Mouse (Mus musculus) cerebellum, adult 2 months (tissue): ENCODE results near the gene Rpia.

Source experiments
- CTCF ChIP-seq: fragments of 200-500 bp; IDR thresholded peaks from 2 replicates; pipeline ENCODE4 v1.5.1; 2011; ENCODE audit warnings: low read depth, mild to moderate bottlenecking, control low read depth, low read length, moderate library complexity, borderline replicate concordance; ENCODE audit not compliant: insufficient read depth
- POLR2A ChIP-seq: fragments of 200-500 bp; IDR thresholded peaks from 2 replicates; pipeline ENCODE4 v1.6.1; 2011; ENCODE audit warnings: low read length, control low read depth, borderline replicate concordance; ENCODE audit not compliant: insufficient read depth

DNA sequence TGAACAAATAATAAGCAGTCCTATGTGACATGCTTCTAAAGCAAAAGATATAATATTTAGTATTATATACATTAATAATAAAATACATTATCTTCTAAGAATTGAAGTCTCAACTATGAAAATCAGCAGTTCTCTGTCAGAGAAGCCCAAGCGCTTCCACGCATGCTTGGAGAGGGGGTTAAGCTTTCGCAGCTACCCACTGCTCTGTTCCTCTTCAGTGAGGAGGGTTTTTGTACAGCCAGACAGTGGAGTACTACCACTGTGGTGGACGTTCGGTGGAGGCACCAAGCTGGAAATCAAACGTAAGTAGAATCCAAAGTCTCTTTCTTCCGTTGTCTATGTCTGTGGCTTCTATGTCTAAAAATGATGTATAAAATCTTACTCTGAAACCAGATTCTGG, 69.7 kb downstream of the Rpia start:
- TF ChIP-seq POLR2A: no peak
- TF ChIP-seq CTCF: no peak
